ENCODE assay signal across 24 mouse cellular contexts in the genomic region with DNA sequence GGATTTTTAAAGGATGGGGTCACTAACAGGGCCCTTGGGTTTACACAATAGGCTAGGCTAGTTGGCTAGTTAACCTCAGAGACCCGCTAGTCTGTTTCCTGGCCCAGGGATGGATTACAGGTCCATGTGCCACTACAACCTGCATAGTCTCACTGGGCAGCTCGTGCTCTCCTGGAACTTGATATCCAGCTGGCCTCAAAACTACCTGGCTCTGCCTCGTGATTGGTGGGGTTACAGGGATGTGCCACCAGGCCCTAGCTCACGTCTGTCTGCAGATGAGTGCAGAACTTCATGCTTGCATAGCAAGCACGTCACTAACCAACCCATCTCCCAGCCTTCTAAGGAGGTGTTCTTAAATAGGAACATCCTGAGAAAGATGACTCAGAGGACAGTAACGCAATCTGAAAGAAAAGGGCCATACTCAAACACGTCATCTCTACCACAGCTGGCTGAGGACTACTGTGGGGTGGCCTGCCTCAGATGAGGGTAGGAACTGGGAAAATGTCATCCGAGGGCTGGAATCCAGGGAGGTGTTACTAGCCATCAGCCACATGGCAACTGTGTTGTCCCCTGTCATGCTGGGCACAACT. TPM values are rescaled to one million over a fixed set of nuclear protein-coding genes. Genes with fewer than 3 reads are reported as not detected.
DNase-seq lines count a peak whose midpoint lies in the region; ATAC-seq and TF ChIP-seq lines count a peak whose summit lies in the region.
"Had no signal": no experiment of that assay in that cellular context is flagged by ENCODE, and none has a peak within 500 bp of the region (broad histone marks: within the 10 kb centered on the region; RNA-seq: fewer than 3 reads in every experiment).

No protein-coding gene starts in this region.

- no peaks in the 10 kb centered on the region for H3K27me3 ChIP-seq in lung, postnatal 0 days (replicated peaks; ENCODE audit: insufficient read depth, low read length)
- H3K27me3 ChIP-seq: embryonic facial prominence, embryonic 15.5 days; heart, embryonic 12.5 days; intestine, embryonic 15.5 days; Patski had no signal

- no peak overlapping the region for H3K4me3 ChIP-seq in lung, postnatal 0 days (ENCODE audit: low read depth, low read length)
- H3K4me3 ChIP-seq: embryonic facial prominence, embryonic 15.5 days; erythroblast, embryonic 14.5 days; forebrain, embryonic 10.5 days; heart, embryonic 12.5 days; hindbrain, embryonic 10.5 days; intestine, embryonic 15.5 days had no signal

- no peak for TF ChIP-seq EP300 in lung, postnatal 0 days (IDR thresholded peaks at IDR 0.05)

- no peaks in the 10 kb centered on the region for H3K9me3 ChIP-seq in lung, postnatal 0 days (ENCODE audit: low read length)
- H3K9me3 ChIP-seq: embryonic facial prominence, embryonic 15.5 days; forebrain, embryonic 10.5 days; heart, embryonic 12.5 days; hindbrain, embryonic 10.5 days; intestine, embryonic 15.5 days had no signal

- no peak overlapping the region for H3K27ac ChIP-seq in lung, postnatal 0 days (ENCODE audit: low read length)
- H3K27ac ChIP-seq: embryonic facial prominence, embryonic 15.5 days; forebrain, embryonic 10.5 days; hindbrain, embryonic 10.5 days; hindbrain, embryonic 14.5 days; intestine, embryonic 15.5 days had no signal

- peak; percentile 30; the same call in 1 of the 2 replicates for ATAC-seq in lung, postnatal 0 days
- ATAC-seq: activated CD4-positive, CD25-positive, alpha-beta regulatory T cell, adult 4 months; forebrain, embryonic 14.5 days; intestine, embryonic 15.5 days; Patski had no signal

- H3K36me3 ChIP-seq in lung, postnatal 0 days (ENCODE audit: insufficient read depth, low read length): peaks cover 24% of the 10 kb centered on the region

- no peak overlapping the region for H3K4me2 ChIP-seq in lung, postnatal 0 days (replicated peaks; ENCODE audit: low read depth, low read length)
- H3K4me2 ChIP-seq: embryonic facial prominence, embryonic 15.5 days; heart, embryonic 12.5 days; hindbrain, embryonic 14.5 days; intestine, embryonic 15.5 days had no signal

- H3K9ac ChIP-seq in lung, postnatal 0 days (replicated peaks; ENCODE audit: low read depth): no peak overlapping the region
- H3K9ac ChIP-seq: embryonic facial prominence, embryonic 15.5 days; heart, embryonic 12.5 days; hindbrain, embryonic 14.5 days; intestine, embryonic 15.5 days had no signal

- H3K4me1 ChIP-seq in lung, postnatal 0 days (ENCODE audit: insufficient read depth, low read depth, low read length): no peaks in the 10 kb centered on the region
- H3K4me1 ChIP-seq: embryonic facial prominence, embryonic 15.5 days; forebrain, embryonic 10.5 days; heart, embryonic 12.5 days; hindbrain, embryonic 10.5 days; intestine, embryonic 15.5 days had no signal

- peak; percentile 56 for DNase-seq in gastrocnemius, adult 18-20 months (ENCODE audit: low spot score)
- no peak for DNase-seq in gastrocnemius, postnatal 4 days (ENCODE audit: low spot score in 2 of 2)
- no peak for DNase-seq in lung, postnatal 0 days (ENCODE audit: low spot score)
- DNase-seq in lung, postnatal 14 days: no peak
- DNase-seq in 3T3-L1 (ENCODE audit: low read depth, low spot score): peak; percentile 29
- peak; percentile 73 for DNase-seq in brain, adult 2 months (ENCODE audit: low read depth, low spot score)
- no peak for DNase-seq in retina, postnatal 1 day
- no peak for DNase-seq in adrenal gland, postnatal 4 days (ENCODE audit: low spot score in 2 of 2)
- DNase-seq: adrenal gland, postnatal 14 days; B cell, adult 2 months; cerebellum, adult 2 months; cerebellum, postnatal 14 days; embryo, embryonic 11 days; kidney, adult 18-20 months had no signal

- WGBS in lung, postnatal 0 days: 86% methylated on average over 8 of the region's 8 CpGs

- no peak for TF ChIP-seq CTCF in lung, postnatal 0 days (IDR thresholded peaks at IDR 0.05)

RNA-seq across cellular contexts. Expression of a gene that starts 12.3 kb away (rescaled TPM):
- total RNA-seq in gastrocnemius, adult 18-20 months (2021): 1 to 10 TPM; 3.2 to 3.5 TPM
- total RNA-seq in gastrocnemius, postnatal 4 days (2021): 10 to 100 TPM; 19.6 to 23.9 TPM
- polyA plus RNA-seq in lung, postnatal 0 days (2015; fragmentation: Nextera tagmentation; extraction: Ambion mirVana): 7.2 and 8.1 TPM in 2 replicates
- total RNA-seq in adrenal gland, postnatal 4 days (2021): 10 to 100 TPM; 39.8 to 42.4 TPM

Comparison
In these comparisons a context has a peak if more than half of its experiments do, and no peak if none do; other contexts are left out.
1. DNase-seq: peak in gastrocnemius, adult 18-20 months (single experiment), 3T3-L1 (single experiment) and brain, adult 2 months (single experiment); none in gastrocnemius, postnatal 4 days (0 of 2), lung, postnatal 0 days (single experiment), lung, postnatal 14 days (single experiment), retina, postnatal 1 day (single experiment) and adrenal gland, postnatal 4 days (0 of 2).
2. RNA of a gene that starts 12.3 kb away (total RNA-seq): 39.8 to 42.4 TPM in adrenal gland, postnatal 4 days and 19.6 to 23.9 TPM in gastrocnemius, postnatal 4 days; 3.2 to 3.5 TPM in gastrocnemius, adult 18-20 months; every median in the first group is over 4 times any median in the second.